Mouse (Mus musculus) neural tube, embryonic 11.5 days (tissue): ENCODE data around the gene Pex10. TPM values are rescaled to one million over a fixed set of nuclear protein-coding genes. Genes with fewer than 3 reads are reported as not detected.
A peak's percentile ranks its signal among the peaks of the same experiment; 100 is the strongest.

Experiments used
- ATAC-seq: fragments of 200-750 bp; cut with Nextera tagmentation; 2 replicates; pipeline ENCODE4 v1.8.0; 2017; ENCODE audit warnings: moderate number of reproducible peaks, mild to moderate bottlenecking, moderate TSS enrichment, moderate library complexity; ENCODE audit not compliant: insufficient read depth, low FRiP score, low TSS enrichment
- DNase-seq: peaks from one replicate; pipeline ENCODE4 v3.0.0-alpha.2; 2015; ENCODE audit warnings: low spot score
- H3K27ac ChIP-seq: fragments of 300-500 bp; sonication (generic); 2 replicates; pipeline ENCODE4 v1.5.1; 2014; ENCODE audit warnings: low read depth, mild to moderate bottlenecking, low read length
- H3K27me3 ChIP-seq: fragments of 300-500 bp; sonication (generic); 2 replicates; pipeline ENCODE4 v1.6.1; 2014; ENCODE audit warnings: mild to moderate bottlenecking, low read length, mixed read lengths; ENCODE audit not compliant: control insufficient read depth, insufficient read depth
- H3K36me3 ChIP-seq: fragments of 300-500 bp; sonication (generic); 2 replicates; pipeline ENCODE4 v1.6.1; 2014; ENCODE audit warnings: mild to moderate bottlenecking, low read length, moderate library complexity, mixed read lengths; ENCODE audit not compliant: control insufficient read depth, insufficient read depth
- H3K4me1 ChIP-seq: fragments of 300-500 bp; sonication (generic); 2 replicates; pipeline ENCODE4 v1.6.1; 2014; ENCODE audit warnings: low read length, mixed read lengths; ENCODE audit not compliant: control insufficient read depth, insufficient read depth
- H3K4me2 ChIP-seq: fragments of 300-500 bp; sonication (generic); 2 replicates; pipeline ENCODE4 v1.6.1; 2014; ENCODE audit warnings: low read depth, mild to moderate bottlenecking, moderate library complexity
- H3K4me3 ChIP-seq: fragments of 300-500 bp; sonication (generic); 2 replicates; pipeline ENCODE4 v1.5.1; 2014; ENCODE audit warnings: low read depth, low read length
- H3K9ac ChIP-seq: fragments of 300-500 bp; sonication (generic); 2 replicates; pipeline ENCODE4 v1.6.1; 2014; ENCODE audit warnings: mild to moderate bottlenecking, low read length
- H3K9me3 ChIP-seq: fragments of 300-500 bp; sonication (generic); 2 replicates; pipeline ENCODE4 v1.6.1; 2016; ENCODE audit warnings: low read length; ENCODE audit not compliant: control insufficient read depth
- WGBS: fragments of 180-500 bp; shearing (Covaris S2); extraction: QIAGEN DNeasy Blood & Tissue Kit; methylation state at CpG from one replicate; pipeline ENCODE4 v1.1.7; 2014; 5-methylcytosine and 5-hydroxymethylcytosine counted together
- polyA plus RNA-seq: library from polyadenylated mRNA; unstranded; fragments of >200 nt; fragmentation: Nextera tagmentation; extraction: Ambion mirVana; gene quantifications from 2 replicates; pipeline ENCODE4 v1.2.1, GENCODE M21; 2014

Gene Pex10
- polyA plus RNA-seq, 1 experiment from 2014 or later, result 8.3 TPM

GRCm38 (mm10) chr4:155050116-155050515, 16.7 kb upstream of the Pex10 start:
- Histone ChIP-seq H3K36me3 (no peaks in the 10 kb centered on the region), H3K4me2 (no peak overlapping the region), H3K27me3 (0 out of 2 replicates have a peak, but pooled peaks cover 2% of the 10 kb centered on the region), H3K9ac (no peak overlapping the region), H3K9me3 (no peaks in the 10 kb centered on the region), H3K4me1 (no peaks in the 10 kb centered on the region), H3K27ac (no peak overlapping the region), H3K4me3 (no peak overlapping the region)
- no peak for ATAC-seq
- 72% methylated on average over 7 of the region's 7 CpGs for WGBS
- DNase-seq, result no peak

- Histone ChIP-seq H3K27ac (no peak within 1 kb of the TSS), H3K9ac (no peak within 1 kb of the TSS; the same call in 1 of the 2 replicates)
Observed at GRCm38 (mm10) chr4:155056724-155057123, 10.1 kb upstream of the Pex10 start, which contains the start of gene Plch2. Plch2 (minus strand) TSS chr4:155056784.

GRCm38 (mm10) chr4:155058325-155058724, 8.5 kb upstream of the Pex10 start:
- 41% methylated on average over 10 of the region's 10 CpGs for WGBS
- no peaks in the 10 kb centered on the region for H3K27me3 ChIP-seq
- no peak overlapping the region for H3K27ac ChIP-seq
- H3K36me3 ChIP-seq, result no peaks in the 10 kb centered on the region
- DNase-seq, result no peak
- H3K9ac ChIP-seq, result no peak overlapping the region
- no peak overlapping the region for H3K4me3 ChIP-seq
- H3K4me1 ChIP-seq, result no peaks in the 10 kb centered on the region
- H3K4me2 ChIP-seq, result no peak overlapping the region
- no peak for ATAC-seq
- H3K9me3 ChIP-seq, result no peaks in the 10 kb centered on the region

More at GRCm38 (mm10) chr4:155056724-155057123, 10.1 kb upstream of the Pex10 start, which contains the start of gene Plch2:
- no peaks in the 10 kb centered on the region for H3K4me1 ChIP-seq
- DNase-seq (no peak), ATAC-seq (no peak)
- no peak within 1 kb of the TSS for H3K4me2 ChIP-seq
- H3K36me3 ChIP-seq, result no peaks in the 10 kb centered on the region
- no peaks in the 10 kb centered on the region for H3K9me3 ChIP-seq
- WGBS, result 64% methylated on average over 10 of the region's 10 CpGs
- H3K4me3 ChIP-seq, result no peak within 1 kb of the TSS
- no peaks in the 10 kb centered on the region for H3K27me3 ChIP-seq

- ATAC-seq, result no peak
- H3K4me3 ChIP-seq, result no peak overlapping the region
- H3K4me1 ChIP-seq, result peaks cover 6% of the 10 kb centered on the region
- peaks cover 2% of the 10 kb centered on the region; the same call in 1 of the 2 replicates for H3K36me3 ChIP-seq
- no peak for DNase-seq
- no peak overlapping the region for H3K4me2 ChIP-seq
- no peak overlapping the region for H3K27ac ChIP-seq
- WGBS, result 25% methylated on average over 3 of the region's 3 CpGs
- no peaks in the 10 kb centered on the region for H3K27me3 ChIP-seq
- no peaks in the 10 kb centered on the region for H3K9me3 ChIP-seq
- H3K9ac ChIP-seq, result no peak overlapping the region
Observed at GRCm38 (mm10) chr4:155063895-155064294, 2.9 kb upstream of the Pex10 start.

GRCm38 (mm10) chr4:155064474-155064873, 2.3 kb upstream of the Pex10 start:
- peaks cover 2% of the 10 kb centered on the region; the same call in 1 of the 2 replicates for H3K36me3 ChIP-seq
- H3K9me3 ChIP-seq, result no peaks in the 10 kb centered on the region
- no peak overlapping the region for H3K27ac ChIP-seq
- no peak overlapping the region for H3K4me3 ChIP-seq
- DNase-seq (no peak), ATAC-seq (no peak)
- no peak overlapping the region for H3K4me2 ChIP-seq
- no peak overlapping the region for H3K9ac ChIP-seq
- peaks cover 6% of the 10 kb centered on the region for H3K4me1 ChIP-seq
- WGBS, result 79% methylated on average over 2 of the region's 2 CpGs
- no peaks in the 10 kb centered on the region for H3K27me3 ChIP-seq

- Histone ChIP-seq H3K4me1 (peaks cover 6% of the 10 kb centered on the region), H3K9ac (no peak overlapping the region), H3K9me3 (no peaks in the 10 kb centered on the region), H3K27ac (peak overlapping the region; percentile 61; the same call in 1 of the 2 replicates), H3K4me3 (peak overlapping the region; percentile 18; the same call in 1 of the 2 replicates), H3K4me2 (peak overlapping the region; percentile 31), H3K36me3 (peaks cover 8% of the 10 kb centered on the region; the same call in 1 of the 2 replicates), H3K27me3 (no peaks in the 10 kb centered on the region)
- peak; percentile 93 for DNase-seq
- 3% methylated on average over 15 of the region's 15 CpGs for WGBS
- peak; percentile 64 for ATAC-seq
Observed at GRCm38 (mm10) chr4:155065970-155066833, 614 bp upstream of the Pex10 start.

GRCm38 (mm10) chr4:155068357-155068972, 1.6 kb downstream of the Pex10 start:
- 95% methylated on average over 20 of the region's 20 CpGs for WGBS
- Histone ChIP-seq H3K36me3 (peaks cover 18% of the 10 kb centered on the region), H3K27me3 (no peaks in the 10 kb centered on the region), H3K4me1 (peaks cover 6% of the 10 kb centered on the region), H3K9me3 (no peaks in the 10 kb centered on the region), H3K9ac (no peak overlapping the region), H3K4me2 (no peak overlapping the region), H3K27ac (no peak overlapping the region), H3K4me3 (no peak overlapping the region)
- ATAC-seq (no peak), DNase-seq (no peak)

GRCm38 (mm10) chr4:155069191-155069590, 2.4 kb downstream of the Pex10 start:
- WGBS, result 89% methylated on average over 6 of the region's 6 CpGs
- H3K4me3 ChIP-seq, result no peak overlapping the region
- H3K27me3 ChIP-seq, result no peaks in the 10 kb centered on the region
- H3K27ac ChIP-seq, result no peak overlapping the region
- peaks cover 19% of the 10 kb centered on the region for H3K36me3 ChIP-seq
- DNase-seq (no peak), ATAC-seq (no peak)
- no peak overlapping the region for H3K4me2 ChIP-seq
- H3K9ac ChIP-seq, result no peak overlapping the region
- no peaks in the 10 kb centered on the region for H3K9me3 ChIP-seq
- H3K4me1 ChIP-seq, result peaks cover 6% of the 10 kb centered on the region
